Mouse (Mus musculus): Measurements from ENCODE around the gene Ubr7. TPM values are rescaled to one million over a fixed set of nuclear protein-coding genes. Genes with fewer than 3 reads are reported as not detected.

Ubr7 gene
- polyA plus RNA-seq, 1 experiment from 2014 or later, result 43.5 TPM

DNA sequence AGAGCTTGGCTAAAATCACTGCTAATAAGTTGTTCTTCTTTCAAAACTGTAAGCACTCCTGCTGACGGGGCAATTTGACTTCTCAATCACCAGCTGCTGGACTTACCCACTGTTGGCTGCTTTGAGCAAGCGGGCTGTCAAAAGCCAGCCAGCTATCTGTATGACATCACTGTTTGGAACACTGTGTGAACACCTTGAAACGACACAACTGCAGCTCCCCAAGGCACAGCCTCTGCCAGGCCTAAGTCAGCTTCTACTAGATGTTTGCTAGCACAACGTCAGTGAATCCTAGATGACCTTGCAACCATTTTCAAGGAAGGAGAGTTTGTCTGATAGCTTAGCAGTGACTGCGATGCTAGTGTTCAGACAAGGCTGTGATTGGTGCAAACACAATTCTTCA is 18.7 kb upstream of the Ubr7 start:
- Histone ChIP-seq H3K9ac (replicated peaks; ENCODE audit: low read depth, low read length) (no peak overlapping the region), H3K4me3 (ENCODE audit: low read depth, low read length) (no peak overlapping the region), H3K9me3 (ENCODE audit: control insufficient read depth, low read length) (no peaks in the 10 kb centered on the region), H3K4me2 (ENCODE audit: low read depth, low read length) (no peak overlapping the region), H3K27ac (ENCODE audit: low read depth, low read length) (no peak overlapping the region), H3K27me3 (ENCODE audit: control insufficient read depth, insufficient read depth, low read length) (no peaks in the 10 kb centered on the region), H3K4me1 (ENCODE audit: control insufficient read depth, insufficient read depth, low read length) (peaks cover 13% of the 10 kb centered on the region), H3K36me3 (ENCODE audit: control insufficient read depth, insufficient read depth, low read length) (0 out of 2 replicates have a peak, but pooled peaks cover 4% of the 10 kb centered on the region)
- WGBS, result 84% methylated on average over 5 of the region's 5 CpGs
- ATAC-seq (ENCODE audit: low read depth), result no peak

DNA sequence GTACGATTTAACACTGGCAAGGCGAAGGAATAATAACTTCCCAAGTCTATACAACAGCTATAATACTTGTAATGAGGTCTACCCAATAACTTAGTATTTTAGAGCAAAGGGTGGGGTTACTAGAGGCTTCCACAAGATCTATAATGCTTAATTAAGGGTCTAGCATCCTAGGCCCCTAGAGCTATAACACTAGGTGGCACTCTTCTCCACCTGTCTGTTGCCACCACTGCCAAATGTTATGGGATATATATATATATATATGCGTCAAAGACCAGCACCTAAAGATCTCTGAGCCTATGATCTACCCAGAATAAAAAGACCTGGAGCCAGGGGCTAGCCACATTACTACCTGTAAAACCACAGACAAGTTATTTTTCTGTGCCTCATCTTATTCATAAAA is 17.5 kb upstream of the Ubr7 start:
- H3K9ac ChIP-seq (replicated peaks; ENCODE audit: low read depth, low read length), result no peak overlapping the region
- H3K4me3 ChIP-seq (ENCODE audit: low read depth, low read length), result no peak overlapping the region
- H3K4me2 ChIP-seq (ENCODE audit: low read depth, low read length), result no peak overlapping the region
- 64% methylated on average over 3 of the region's 3 CpGs for WGBS
- H3K36me3 ChIP-seq (ENCODE audit: control insufficient read depth, insufficient read depth, low read length), result 0 out of 2 replicates have a peak, but pooled peaks cover 4% of the 10 kb centered on the region
- peaks cover 22% of the 10 kb centered on the region for H3K4me1 ChIP-seq (ENCODE audit: control insufficient read depth, insufficient read depth, low read length)
- no peaks in the 10 kb centered on the region for H3K9me3 ChIP-seq (ENCODE audit: control insufficient read depth, low read length)
- ATAC-seq (ENCODE audit: low read depth), result no peak
- H3K27ac ChIP-seq (ENCODE audit: low read depth, low read length), result no peak overlapping the region
- no peaks in the 10 kb centered on the region for H3K27me3 ChIP-seq (ENCODE audit: control insufficient read depth, insufficient read depth, low read length)

DNA sequence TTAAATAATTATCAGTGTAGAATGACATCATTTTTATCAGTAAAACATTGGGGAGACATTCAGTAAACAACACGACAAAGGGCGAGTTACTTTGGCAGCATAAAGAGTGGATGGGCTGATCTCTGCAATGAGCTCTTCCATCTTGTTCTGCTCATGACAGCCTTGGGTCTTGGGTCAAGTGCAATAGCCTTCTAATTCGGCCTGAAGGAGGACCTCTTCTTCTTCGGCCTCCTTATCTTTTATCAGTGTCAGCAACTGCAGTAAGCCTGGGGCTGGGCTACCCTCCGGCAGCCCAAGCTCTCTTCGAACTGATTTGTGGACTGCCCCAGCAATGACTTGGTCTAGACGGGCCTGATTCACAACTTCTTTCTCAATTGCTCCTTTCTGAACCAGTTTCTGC is 15.7 kb upstream of the Ubr7 start:
- Histone ChIP-seq H3K27ac (ENCODE audit: low read depth, low read length) (no peak overlapping the region), H3K9me3 (ENCODE audit: control insufficient read depth, low read length) (no peaks in the 10 kb centered on the region), H3K4me1 (ENCODE audit: control insufficient read depth, insufficient read depth, low read length) (peaks cover 22% of the 10 kb centered on the region), H3K27me3 (ENCODE audit: control insufficient read depth, insufficient read depth, low read length) (no peaks in the 10 kb centered on the region), H3K9ac (replicated peaks; ENCODE audit: low read depth, low read length) (no peak overlapping the region), H3K36me3 (ENCODE audit: control insufficient read depth, insufficient read depth, low read length) (0 out of 2 replicates have a peak, but pooled peaks cover 4% of the 10 kb centered on the region), H3K4me2 (ENCODE audit: low read depth, low read length) (peak overlapping the region; percentile 88), H3K4me3 (ENCODE audit: low read depth, low read length) (peak overlapping the region; percentile 60; the same call in 1 of the 2 replicates)
- WGBS, result 88% methylated on average over 7 of the region's 7 CpGs
- ATAC-seq (ENCODE audit: low read depth), result no peak

DNA sequence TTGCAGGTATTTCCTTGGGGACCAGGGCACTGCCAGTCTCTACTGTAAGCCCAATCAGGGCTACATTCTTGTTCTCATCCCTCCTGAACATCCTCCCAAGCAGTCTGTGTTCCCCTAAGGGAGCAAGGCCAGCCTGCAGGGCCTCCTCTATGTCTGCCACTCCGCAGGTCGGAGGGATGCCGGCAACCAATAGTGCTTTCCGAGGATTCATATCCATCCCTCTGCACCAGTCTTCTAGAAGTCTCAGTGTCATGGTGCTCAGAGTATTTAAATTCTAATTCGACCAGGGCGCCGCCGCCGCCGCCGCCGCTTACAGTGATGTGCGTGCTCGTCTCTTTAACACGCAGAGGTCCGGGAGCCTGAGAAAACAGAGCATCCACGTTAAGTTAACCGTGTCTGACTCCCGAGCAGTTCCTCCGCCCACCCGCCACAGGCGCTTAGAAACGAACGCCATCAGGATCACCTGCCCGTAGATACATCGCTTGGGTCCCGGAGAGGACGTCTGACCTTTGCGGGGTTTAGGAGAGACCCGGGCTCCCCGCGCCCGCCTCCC is 14.7 kb upstream of the Ubr7 start:
- peak; percentile 60 for ATAC-seq (ENCODE audit: low read depth)
- H3K4me3 ChIP-seq (ENCODE audit: low read depth, low read length), result peak overlapping the region; percentile 60
- WGBS, result under 1% methylated on average over 33 of the region's 33 CpGs

DNA sequence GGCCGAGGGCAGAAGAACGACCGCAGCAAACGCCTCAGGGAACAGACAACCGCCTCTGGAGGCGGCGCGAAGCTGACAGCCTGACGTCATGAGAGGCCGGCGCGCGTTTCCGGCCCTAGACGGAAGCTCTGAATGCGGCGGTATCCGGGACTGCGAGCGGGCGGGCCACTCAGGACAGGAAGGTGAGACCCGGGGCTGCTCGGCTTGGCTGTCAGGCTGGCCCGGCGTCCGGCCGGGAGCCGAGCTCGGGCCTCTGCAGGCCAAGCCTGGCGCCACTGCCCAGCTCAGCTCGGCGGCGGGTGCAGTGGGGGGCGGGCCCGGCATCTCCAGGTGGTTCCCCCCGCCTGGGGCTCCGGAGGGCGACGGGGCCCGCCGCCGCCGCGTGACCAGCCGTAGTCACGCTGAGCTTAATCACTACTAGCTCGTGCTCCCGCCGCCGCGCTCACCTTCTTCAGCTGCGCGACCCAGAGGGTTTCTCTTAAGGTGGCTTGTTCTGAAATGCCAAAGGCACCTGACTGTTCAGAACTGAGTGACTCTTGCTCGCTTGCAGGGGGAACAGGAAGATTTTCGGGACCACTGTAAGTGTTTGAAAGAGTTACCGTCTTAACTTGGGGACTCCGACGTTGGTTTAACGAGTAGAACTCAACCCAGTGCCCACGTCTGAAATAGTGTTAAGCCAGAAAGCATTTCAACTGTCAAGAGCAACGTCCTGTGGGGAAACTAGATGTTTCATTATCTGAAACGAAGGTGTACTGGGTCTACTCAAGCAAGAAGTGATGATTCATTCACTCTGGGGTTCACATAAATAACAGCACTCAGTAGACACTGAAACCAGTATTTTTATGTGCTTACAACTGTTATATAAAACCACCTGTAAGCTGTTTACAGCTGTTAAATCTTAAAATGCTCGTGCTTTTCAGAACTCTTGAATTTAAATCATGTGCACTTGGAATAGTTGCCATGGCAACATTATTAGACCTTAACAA is 13.9 kb upstream of the Ubr7 start, which contains the start of the genes Moap1 and Tmem251:
Moap1 (minus strand) TSS at position 73 of the 986 bp plus-strand sequence.
Tmem251 (plus strand) TSS at position 174 of the 986 bp plus-strand sequence.
- no peaks in the 10 kb centered on the region for H3K9me3 ChIP-seq (ENCODE audit: control insufficient read depth, low read length)
- peaks cover 8% of the 10 kb centered on the region; the same call in 1 of the 2 replicates for H3K36me3 ChIP-seq (ENCODE audit: control insufficient read depth, insufficient read depth, low read length)
- H3K27ac ChIP-seq (ENCODE audit: low read depth, low read length), result peak within 1 kb of the TSS; percentile 92
- peak within 1 kb of the TSS; percentile 76 for H3K9ac ChIP-seq (replicated peaks; ENCODE audit: low read depth, low read length)
- WGBS, result under 1% methylated on average over 57 of the region's 63 CpGs
- ATAC-seq (ENCODE audit: low read depth), result peak; percentile 98
- no peaks in the 10 kb centered on the region for H3K27me3 ChIP-seq (ENCODE audit: control insufficient read depth, insufficient read depth, low read length)
- peak within 1 kb of the TSS; percentile 60 for H3K4me3 ChIP-seq (ENCODE audit: low read depth, low read length)
- peak within 1 kb of the TSS; percentile 88 for H3K4me2 ChIP-seq (ENCODE audit: low read depth, low read length)
- peaks cover 22% of the 10 kb centered on the region for H3K4me1 ChIP-seq (ENCODE audit: control insufficient read depth, insufficient read depth, low read length)

More for the DNA sequence above, 14.7 kb upstream of the Ubr7 start:
- peaks cover 22% of the 10 kb centered on the region for H3K4me1 ChIP-seq (ENCODE audit: control insufficient read depth, insufficient read depth, low read length)
- no peaks in the 10 kb centered on the region for H3K9me3 ChIP-seq (ENCODE audit: control insufficient read depth, low read length)
- peaks cover 8% of the 10 kb centered on the region; the same call in 1 of the 2 replicates for H3K36me3 ChIP-seq (ENCODE audit: control insufficient read depth, insufficient read depth, low read length)
- no peaks in the 10 kb centered on the region for H3K27me3 ChIP-seq (ENCODE audit: control insufficient read depth, insufficient read depth, low read length)
- H3K9ac ChIP-seq (replicated peaks; ENCODE audit: low read depth, low read length), result peak overlapping the region; percentile 76
- H3K4me2 ChIP-seq (ENCODE audit: low read depth, low read length), result peak overlapping the region; percentile 88
- peak overlapping the region; percentile 92 for H3K27ac ChIP-seq (ENCODE audit: low read depth, low read length)

DNA sequence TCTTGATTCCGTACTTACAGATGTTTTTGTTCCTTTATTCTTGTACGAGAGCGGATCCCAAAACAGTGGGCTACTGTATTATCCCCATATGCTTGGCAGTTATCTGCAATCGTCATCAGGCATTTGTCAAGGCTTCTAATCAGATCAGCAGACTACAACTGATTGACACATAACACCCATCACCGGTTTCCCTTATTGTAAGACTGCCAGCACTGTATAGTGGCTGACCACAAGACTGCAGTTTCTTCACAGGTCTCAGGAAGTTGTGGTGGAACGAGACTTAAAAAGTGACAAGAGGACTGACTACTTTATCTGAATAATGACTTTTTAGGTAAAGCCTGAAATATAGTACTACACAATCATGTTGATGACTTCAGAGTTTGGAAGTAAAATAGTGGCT is 12.9 kb upstream of the Ubr7 start:
- WGBS, result 63% methylated on average over 6 of the region's 6 CpGs
- peak overlapping the region; percentile 88; the same call in 1 of the 2 replicates for H3K4me2 ChIP-seq (ENCODE audit: low read depth, low read length)
- no peaks in the 10 kb centered on the region for H3K9me3 ChIP-seq (ENCODE audit: control insufficient read depth, low read length)
- H3K4me3 ChIP-seq (ENCODE audit: low read depth, low read length), result no peak overlapping the region
- H3K36me3 ChIP-seq (ENCODE audit: control insufficient read depth, insufficient read depth, low read length), result peaks cover 8% of the 10 kb centered on the region; the same call in 1 of the 2 replicates
- ATAC-seq (ENCODE audit: low read depth), result no peak
- no peak overlapping the region for H3K9ac ChIP-seq (replicated peaks; ENCODE audit: low read depth, low read length)
- H3K4me1 ChIP-seq (ENCODE audit: control insufficient read depth, insufficient read depth, low read length), result peaks cover 22% of the 10 kb centered on the region
- no peak overlapping the region for H3K27ac ChIP-seq (ENCODE audit: low read depth, low read length)
- H3K27me3 ChIP-seq (ENCODE audit: control insufficient read depth, insufficient read depth, low read length), result no peaks in the 10 kb centered on the region

DNA sequence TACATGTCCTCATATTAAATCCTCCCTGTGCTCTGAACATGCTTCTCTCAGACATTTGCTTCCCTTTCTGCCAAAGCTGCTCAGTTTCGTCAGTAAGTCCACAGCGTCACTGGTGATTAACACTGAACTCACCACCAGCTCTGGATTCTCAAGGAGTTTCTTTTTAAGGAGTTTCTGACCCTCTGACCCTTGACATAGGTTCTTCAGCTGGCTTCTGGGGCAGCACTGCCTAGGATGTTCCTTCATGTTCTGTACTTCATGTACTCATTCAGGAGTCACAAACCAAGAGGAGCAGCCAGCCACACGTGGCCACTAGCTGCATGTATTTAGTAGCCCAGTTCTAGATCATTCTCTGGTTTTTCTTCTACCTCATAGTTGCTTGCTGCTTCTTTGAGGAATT is 9.5 kb upstream of the Ubr7 start:
- 95% methylated on average over 3 of the region's 3 CpGs for WGBS
- Histone ChIP-seq H3K27ac (ENCODE audit: low read depth, low read length) (no peak overlapping the region), H3K4me1 (ENCODE audit: control insufficient read depth, insufficient read depth, low read length) (peaks cover 10% of the 10 kb centered on the region), H3K4me2 (ENCODE audit: low read depth, low read length) (no peak overlapping the region), H3K36me3 (ENCODE audit: control insufficient read depth, insufficient read depth, low read length) (peaks cover 4% of the 10 kb centered on the region; the same call in 1 of the 2 replicates), H3K4me3 (ENCODE audit: low read depth, low read length) (no peak overlapping the region), H3K27me3 (ENCODE audit: control insufficient read depth, insufficient read depth, low read length) (no peaks in the 10 kb centered on the region), H3K9me3 (ENCODE audit: control insufficient read depth, low read length) (no peaks in the 10 kb centered on the region), H3K9ac (replicated peaks; ENCODE audit: low read depth, low read length) (no peak overlapping the region)
- ATAC-seq (ENCODE audit: low read depth), result no peak

DNA sequence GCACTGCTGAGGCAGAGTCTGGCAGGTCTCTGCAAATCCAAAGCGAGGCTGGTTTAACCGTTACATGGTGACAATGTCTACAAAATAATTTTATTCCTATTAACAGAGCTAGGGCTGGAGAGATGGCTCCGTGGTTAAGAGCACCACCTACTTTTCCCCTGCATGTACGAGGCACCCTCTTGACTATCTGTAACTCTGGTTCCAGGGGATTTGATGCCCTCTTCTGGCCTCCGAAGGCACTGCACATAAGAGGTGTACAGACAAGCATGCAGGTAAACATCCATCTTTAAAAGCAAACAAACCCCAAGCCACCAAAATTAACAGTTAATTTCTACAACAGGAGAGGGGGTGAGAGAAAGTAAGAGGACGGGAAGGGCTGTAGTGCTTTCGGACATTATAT is 1.5 kb upstream of the Ubr7 start:
- Histone ChIP-seq H3K4me3 (ENCODE audit: low read depth, low read length) (peak overlapping the region; percentile 86; the same call in 1 of the 2 replicates), H3K27ac (ENCODE audit: low read depth, low read length) (no peak overlapping the region), H3K4me2 (ENCODE audit: low read depth, low read length) (peak overlapping the region; percentile 59), H3K27me3 (ENCODE audit: control insufficient read depth, insufficient read depth, low read length) (no peaks in the 10 kb centered on the region), H3K4me1 (ENCODE audit: control insufficient read depth, insufficient read depth, low read length) (peaks cover 14% of the 10 kb centered on the region), H3K9ac (replicated peaks; ENCODE audit: low read depth, low read length) (peak overlapping the region; percentile 46; the same call in 1 of the 2 replicates), H3K9me3 (ENCODE audit: control insufficient read depth, low read length) (no peaks in the 10 kb centered on the region), H3K36me3 (ENCODE audit: control insufficient read depth, insufficient read depth, low read length) (no peaks in the 10 kb centered on the region)
- 85% methylated on average over 7 of the region's 7 CpGs for WGBS
- no peak for ATAC-seq (ENCODE audit: low read depth)
